Mouse (Mus musculus) right cerebral cortex, adult 18-20 months (tissue): ENCODE data around the gene Mtmr3.

Experiments used
- DNase-seq: peaks from one replicate; pipeline ENCODE4 v3.0.0; 2022; ENCODE audit warnings: mixed read lengths

Gene Mtmr3

GRCm38 (mm10) chr11:4594608-4595500 lies at the start of gene Mtmr3:
Gene Mtmr3 (minus strand): TSS chr11:4594863.
- peak; percentile 93 for DNase-seq

- no peak for DNase-seq
These were observed 49.1 kb upstream of the Mtmr3 start for GRCm38 (mm10) chr11:4643722-4644121.

GRCm38 (mm10) chr11:4641185-4641584 lies 46.5 kb upstream of the Mtmr3 start:
- DNase-seq, result no peak

- DNase-seq, result no peak
These were observed 43.6 kb upstream of the Mtmr3 start for GRCm38 (mm10) chr11:4638261-4638660.

GRCm38 (mm10) chr11:4637534-4638234 lies 43.0 kb upstream of the Mtmr3 start, which contains the start of gene Ascc2:
Gene Ascc2 (plus strand): TSS chr11:4637747.
- peak; percentile 90 for DNase-seq

- DNase-seq, result no peak
These were observed 42.2 kb upstream of the Mtmr3 start for GRCm38 (mm10) chr11:4636782-4637342.

- DNase-seq, result no peak
These were observed 39.7 kb upstream of the Mtmr3 start for GRCm38 (mm10) chr11:4634395-4634794.

- DNase-seq, result no peak
These were observed 38.8 kb upstream of the Mtmr3 start for GRCm38 (mm10) chr11:4633420-4633819.

GRCm38 (mm10) chr11:4629861-4630280 lies 35.2 kb upstream of the Mtmr3 start:
- no peak for DNase-seq

GRCm38 (mm10) chr11:4627636-4628035 lies 33.0 kb upstream of the Mtmr3 start:
- DNase-seq, result no peak

GRCm38 (mm10) chr11:4625931-4626330 lies 31.3 kb upstream of the Mtmr3 start:
- DNase-seq, result no peak

GRCm38 (mm10) chr11:4622997-4623396 lies 28.3 kb upstream of the Mtmr3 start:
- no peak for DNase-seq

- DNase-seq, result no peak
These were observed 27.9 kb upstream of the Mtmr3 start for GRCm38 (mm10) chr11:4622442-4622986.

- DNase-seq, result no peak
These were observed 27.2 kb upstream of the Mtmr3 start for GRCm38 (mm10) chr11:4621866-4622265.

- DNase-seq, result no peak
These were observed 25.9 kb upstream of the Mtmr3 start for GRCm38 (mm10) chr11:4620501-4621108.

GRCm38 (mm10) chr11:4620017-4620485 lies 25.4 kb upstream of the Mtmr3 start, which contains the start of gene Gm11032:
Gene Gm11032 (plus strand): TSS chr11:4620067.
- DNase-seq, result peak; percentile 49

- no peak for DNase-seq
These were observed 17.2 kb upstream of the Mtmr3 start for GRCm38 (mm10) chr11:4611904-4612303.

GRCm38 (mm10) chr11:4606541-4606940 lies 11.9 kb upstream of the Mtmr3 start:
- no peak for DNase-seq

- no peak for DNase-seq
These were observed 10.8 kb upstream of the Mtmr3 start for GRCm38 (mm10) chr11:4605414-4605813.

GRCm38 (mm10) chr11:4604441-4604840 lies 9.8 kb upstream of the Mtmr3 start:
- no peak for DNase-seq

- no peak for DNase-seq
These were observed 8.2 kb upstream of the Mtmr3 start for GRCm38 (mm10) chr11:4602691-4603441.

- no peak for DNase-seq
These were observed 7.2 kb upstream of the Mtmr3 start for GRCm38 (mm10) chr11:4601890-4602289.
